Mouse (Mus musculus) erythroid progenitor cell, adult 5-6 weeks (primary cell): ENCODE results near the gene Ralgps1. TPM values are rescaled to one million over a fixed set of nuclear protein-coding genes. Genes with fewer than 3 reads are reported as not detected.
"Not testable (repeated sequence)": the region's sequence is repeated elsewhere in the genome, so short reads cannot be mapped to it uniquely, and the experiment has no call there.

ENCODE experiments used
- ATAC-seq: replicated peaks from 2 replicates; pipeline ENCODE4 v1.8.0; 2016; ENCODE audit warnings: moderate number of reproducible peaks, mild to moderate bottlenecking, moderate TSS enrichment, inconsistent platforms; ENCODE audit not compliant: poor library complexity, low FRiP score, severe bottlenecking
- total RNA-seq, 2 experiments: library from RNA; stranded (forward) in 1 of 2; stranded (reverse) in 1 of 2; fragments of 150-400 nt in 1 of 2; fragments of 186-747, 209-891 nt in 1 of 2; gene quantifications; 2 replicates each; pipeline versions ENCODE4 v1.2.3 to v1.2.4; 2015 to 2017; ENCODE audit warnings: low replicate concordance in 2 of 2

Ralgps1 gene
- total RNA-seq, 2 experiments from 2014 or later: not detected

GRCm38 (mm10) chr2:33325359-33325758, 45.9 kb downstream of the Ralgps1 start:
- ATAC-seq: no peak

- no peak for ATAC-seq
Measured at GRCm38 (mm10) chr2:33323799-33324595, 47.3 kb downstream of the Ralgps1 start.

GRCm38 (mm10) chr2:33323043-33323625, 48.2 kb downstream of the Ralgps1 start:
- ATAC-seq: not testable (repeated sequence)

GRCm38 (mm10) chr2:33321641-33322040, 49.6 kb downstream of the Ralgps1 start:
- ATAC-seq: no peak

GRCm38 (mm10) chr2:33321031-33321430, 50.3 kb downstream of the Ralgps1 start:
- no peak for ATAC-seq

- no peak for ATAC-seq
Measured at GRCm38 (mm10) chr2:33320568-33320967, 50.7 kb downstream of the Ralgps1 start.

- ATAC-seq: no peak
Measured at GRCm38 (mm10) chr2:33319934-33320333, 51.4 kb downstream of the Ralgps1 start.

GRCm38 (mm10) chr2:33319455-33319854, 51.8 kb downstream of the Ralgps1 start:
- ATAC-seq: no peak

GRCm38 (mm10) chr2:33318491-33318964, 52.8 kb downstream of the Ralgps1 start:
- no peak for ATAC-seq

GRCm38 (mm10) chr2:33316516-33316915, 54.8 kb downstream of the Ralgps1 start:
- no peak for ATAC-seq

- ATAC-seq: no peak
Measured at GRCm38 (mm10) chr2:33316063-33316405, 55.3 kb downstream of the Ralgps1 start.

- ATAC-seq: no peak
Measured at GRCm38 (mm10) chr2:33315233-33316062, 55.8 kb downstream of the Ralgps1 start.

GRCm38 (mm10) chr2:33309426-33309825, 61.9 kb downstream of the Ralgps1 start:
- no peak for ATAC-seq

- no peak for ATAC-seq
Measured at GRCm38 (mm10) chr2:33306565-33306964, 64.7 kb downstream of the Ralgps1 start.

- ATAC-seq: no peak
Measured at GRCm38 (mm10) chr2:33303416-33303947, 67.8 kb downstream of the Ralgps1 start.

- no peak for ATAC-seq
Measured at GRCm38 (mm10) chr2:33302828-33303227, 68.5 kb downstream of the Ralgps1 start.

- no peak for ATAC-seq
Measured at GRCm38 (mm10) chr2:33302405-33302804, 68.9 kb downstream of the Ralgps1 start.

- ATAC-seq: no peak
Measured at GRCm38 (mm10) chr2:33300371-33301046, 70.8 kb downstream of the Ralgps1 start.

GRCm38 (mm10) chr2:33298928-33299327, 72.4 kb downstream of the Ralgps1 start:
- no peak for ATAC-seq

- no peak for ATAC-seq
Measured at GRCm38 (mm10) chr2:33295115-33295514, 76.2 kb downstream of the Ralgps1 start.
